In the genomic region with DNA sequence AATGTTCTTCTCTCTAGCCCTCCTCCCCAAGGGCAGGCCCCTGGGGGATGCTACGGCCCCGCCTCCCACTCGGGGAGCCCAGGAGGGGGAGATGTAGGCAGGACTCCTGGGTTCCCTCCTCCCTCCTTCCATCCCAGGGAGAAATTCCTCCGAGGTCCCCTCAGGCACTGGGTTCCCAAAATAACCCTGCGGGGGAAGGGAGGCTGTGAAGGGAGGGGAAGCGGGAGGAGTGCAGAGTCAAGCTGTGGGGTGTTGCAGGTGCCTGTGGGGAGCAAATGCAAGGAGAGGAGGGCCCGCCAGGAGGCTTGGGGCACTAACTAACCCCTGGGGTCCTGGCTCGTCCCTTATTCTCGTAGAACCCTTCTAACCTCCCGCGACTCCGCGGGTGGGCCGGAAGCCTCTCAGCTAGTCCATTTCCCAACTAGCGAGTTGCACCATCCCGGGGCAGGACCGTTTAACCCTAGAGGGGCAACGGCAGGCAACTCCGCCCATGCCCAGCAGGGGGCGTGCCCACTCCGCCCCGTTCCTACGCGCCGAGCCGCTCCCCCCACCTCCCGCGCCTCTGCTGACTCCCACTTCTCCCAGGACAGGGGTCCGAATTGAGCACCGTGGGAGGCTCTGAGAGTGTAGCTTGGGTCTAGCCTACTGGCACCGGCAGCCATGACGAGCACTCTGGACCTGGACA, we compare ENCODE assay signal across 8 mouse cellular contexts. TPM values are rescaled to one million over a fixed set of nuclear protein-coding genes. Genes with fewer than 3 reads are reported as not detected.
DNase-seq lines count a peak whose midpoint lies in the region; ATAC-seq and TF ChIP-seq lines count a peak whose summit lies in the region.

No protein-coding gene starts in this region.

- peak overlapping the region; percentile 100 for H3K4me2 ChIP-seq in heart, embryonic 14.5 days (ENCODE audit: low read length)
- H3K4me2 ChIP-seq in kidney, postnatal 0 days (ENCODE audit: low read length), result peak overlapping the region; percentile 91

- ATAC-seq in heart, embryonic 14.5 days (ENCODE audit: insufficient number of reproducible peaks, insufficient read depth, low FRiP score, low read depth), result peak; percentile 15; the same call in 1 of the 2 replicates
- peak; percentile 44; the same call in 1 of the 2 replicates for ATAC-seq in kidney, postnatal 0 days (replicated peaks; ENCODE audit: low FRiP score, low read depth)

- H3K27ac ChIP-seq in MEL (ENCODE audit: control insufficient read depth, low read depth, low read length), result peak overlapping the region; percentile 57
- peak overlapping the region; percentile 9; the same call in 1 of the 2 replicates for H3K27ac ChIP-seq in forebrain, embryonic 10.5 days
- H3K27ac ChIP-seq in heart, embryonic 14.5 days (replicated peaks in 1 of 2; ENCODE audit: control insufficient read depth in 1 of 2, insufficient read depth in 1 of 2, low read depth in 2 of 2, low read length in 2 of 2), result peak overlapping the region in 1 of 2 experiments; percentile 55; a peak in 1 of 4 replicates
- H3K27ac ChIP-seq in kidney, postnatal 0 days, result peak overlapping the region; percentile 75

- no peaks in the 10 kb centered on the region for H3K27me3 ChIP-seq in MEL (ENCODE audit: control insufficient read depth in 1 of 2, insufficient read depth in 2 of 2, low read length in 2 of 2)
- H3K27me3 ChIP-seq in forebrain, embryonic 10.5 days (ENCODE audit: poor library complexity, severe bottlenecking), result peaks cover 76% of the 10 kb centered on the region
- peaks cover 5% of the 10 kb centered on the region; the same call in 1 of the 2 replicates for H3K27me3 ChIP-seq in heart, embryonic 14.5 days (ENCODE audit: control insufficient read depth, insufficient read depth, low read length)
- no peaks in the 10 kb centered on the region for H3K27me3 ChIP-seq in kidney, postnatal 0 days (ENCODE audit: insufficient read depth, low read length)

- H3K36me3 ChIP-seq in MEL (ENCODE audit: control insufficient read depth in 1 of 2, insufficient read depth in 2 of 2, low read length in 2 of 2), result peaks cover 0 to 4% of the 10 kb centered on the region in 2 experiments; a peak in 2 of 4 replicates
- H3K36me3 ChIP-seq in forebrain, embryonic 10.5 days (replicated peaks), result no peaks in the 10 kb centered on the region
- H3K36me3 ChIP-seq in heart, embryonic 14.5 days (ENCODE audit: control insufficient read depth, insufficient read depth, low read length), result peaks cover 13% of the 10 kb centered on the region
- no peaks in the 10 kb centered on the region for H3K36me3 ChIP-seq in kidney, postnatal 0 days (ENCODE audit: insufficient read depth, low read length)

- no peak for TF ChIP-seq EP300 in MEL (IDR thresholded peaks at IDR 0.05; ENCODE audit: low read depth in 1 of 2, low read length in 2 of 2)

- H3K4me3 ChIP-seq in MEL (ENCODE audit: control insufficient read depth in 1 of 2, insufficient read depth in 1 of 2, low read depth in 2 of 2, low read length in 2 of 2), result peak overlapping the region; percentile 56 to 82
- peak overlapping the region; percentile 49 for H3K4me3 ChIP-seq in forebrain, embryonic 10.5 days
- peak overlapping the region; percentile 61 to 75 for H3K4me3 ChIP-seq in heart, embryonic 14.5 days (ENCODE audit: control insufficient read depth in 1 of 2, insufficient read depth in 1 of 2, low read depth in 1 of 2, low read length in 2 of 2)
- peak overlapping the region; percentile 52 for H3K4me3 ChIP-seq in kidney, postnatal 0 days (replicated peaks; ENCODE audit: low read depth, low read length)

- DNase-seq in MEL (ENCODE audit: low read depth, low spot score), result peak; percentile 87
- DNase-seq in brain, adult 2 months (ENCODE audit: low read depth, low spot score), result peak; percentile 83
- DNase-seq in forebrain, embryonic 10.5 days (ENCODE audit: extremely low spot score, low spot score), result peak; percentile 75
- peak; percentile 88 for DNase-seq in kidney, postnatal 0 days (ENCODE audit: low spot score)
- DNase-seq in lung, postnatal 36 days, result peak; percentile 91
- peak; percentile 74 for DNase-seq in ovary, postnatal 36 days (ENCODE audit: low spot score)
- DNase-seq in urinary bladder, postnatal 10 days (ENCODE audit: low spot score), result peak; percentile 59

- H3K4me1 ChIP-seq in MEL (ENCODE audit: control insufficient read depth in 1 of 2, insufficient read depth in 2 of 2, low read length in 2 of 2), result peaks cover 0 to 22% of the 10 kb centered on the region in 2 experiments; a peak in 3 of 4 replicates
- peaks cover 68% of the 10 kb centered on the region for H3K4me1 ChIP-seq in forebrain, embryonic 10.5 days
- H3K4me1 ChIP-seq in heart, embryonic 14.5 days (ENCODE audit: control insufficient read depth in 2 of 2, insufficient read depth in 2 of 2, low read length in 2 of 2), result peaks cover 19 to 31% of the 10 kb centered on the region in 2 experiments; a peak in 3 of 4 replicates
- peaks cover 32% of the 10 kb centered on the region for H3K4me1 ChIP-seq in kidney, postnatal 0 days (replicated peaks; ENCODE audit: insufficient read depth, low read length)

- peaks cover 2% of the 10 kb centered on the region; the same call in 1 of the 2 replicates for H3K79me2 ChIP-seq in MEL (ENCODE audit: control insufficient read depth, insufficient read depth, low read length, poor library complexity)

- H3K9me3 ChIP-seq in MEL (replicated peaks; ENCODE audit: insufficient read depth, low read length), result no peaks in the 10 kb centered on the region
- H3K9me3 ChIP-seq in forebrain, embryonic 10.5 days, result no peaks in the 10 kb centered on the region
- no peaks in the 10 kb centered on the region for H3K9me3 ChIP-seq in heart, embryonic 14.5 days (ENCODE audit: control insufficient read depth, low read length)
- H3K9me3 ChIP-seq in kidney, postnatal 0 days (replicated peaks; ENCODE audit: low read length), result no peaks in the 10 kb centered on the region

- peak; percentile 68 to 89 (median 70) for TF ChIP-seq CTCF in MEL (IDR thresholded peaks at IDR 0.05 in 2 of 3, conservative IDR thresholded peaks at IDR 0.05 in 1 of 3; ENCODE audit: control insufficient read depth in 1 of 3, insufficient read depth in 1 of 3, low read depth in 2 of 3, low read length in 3 of 3, poor library complexity in 1 of 3, severe bottlenecking in 1 of 3)
- peak; percentile 85 for TF ChIP-seq CTCF in kidney, postnatal 0 days (IDR thresholded peaks at IDR 0.05; ENCODE audit: low read depth)

- under 1% methylated on average over 32 of the region's 32 CpGs for WGBS in forebrain, embryonic 10.5 days
- under 1% methylated on average over 31 of the region's 32 CpGs for WGBS in heart, embryonic 14.5 days
- 0% methylated on average over 31 of the region's 32 CpGs for WGBS in kidney, postnatal 0 days

- peak; percentile 23 for TF ChIP-seq RAD21 in MEL (IDR thresholded peaks at IDR 0.05; ENCODE audit: low read depth, low read length)

- peak overlapping the region; percentile 75 for H3K9ac ChIP-seq in MEL (ENCODE audit: control insufficient read depth, low read depth, low read length, poor library complexity, severe bottlenecking)
- peak overlapping the region; percentile 44 for H3K9ac ChIP-seq in heart, embryonic 14.5 days (ENCODE audit: low read length)
- 0 out of 2 replicates have a peak overlapping the region, but pooled peaks have one; percentile 6 for H3K9ac ChIP-seq in kidney, postnatal 0 days (ENCODE audit: low read depth, low read length)

- TF ChIP-seq POLR2A in MEL (IDR thresholded peaks at IDR 0.05; ENCODE audit: control insufficient read depth in 1 of 2, insufficient read depth in 1 of 2, low read depth in 1 of 2, low read length in 2 of 2, poor library complexity in 1 of 2), result peak in 1 of 2 experiments; percentile 54; a peak in 1 of 4 replicates

TF ChIP-seq in MEL, 35 proteins besides CTCF, POLR2A, EP300 and RAD21 (continues in another document):
- TF ChIP-seq CHD1 (IDR thresholded peaks at IDR 0.05; ENCODE audit: low read depth, low read length) (no peak), TBP (IDR thresholded peaks at IDR 0.05; ENCODE audit: low read depth, low read length) (no peak), UBTF (IDR thresholded peaks at IDR 0.05; ENCODE audit: borderline replicate concordance, insufficient read depth, low read depth, low read length) (no peak), BHLHE40 (IDR thresholded peaks at IDR 0.05; ENCODE audit: borderline replicate concordance, low read depth, low read length) (no peak), POLR2AphosphoS5 (IDR thresholded peaks at IDR 0.05; ENCODE audit: borderline replicate concordance, low read depth, low read length) (no peak)

RNA-seq across cellular contexts. Expression of a gene that starts 2.1 kb away (rescaled TPM):
- total RNA-seq in MEL (2012; rRNA removed), result 176 TPM in 2 replicates
- polyA plus RNA-seq in MEL (2012; ENCODE audit: insufficient read depth in 1 of 2, insufficient read length in 2 of 2, low read depth in 1 of 2, low replicate concordance in 2 of 2, missing spikeins in 1 of 2), result 100 to 1,000 TPM in 1 of 2 experiments, not detected in 1; 233 TPM
- 15.6 and 17.0 TPM in 2 replicates for polyA plus RNA-seq in forebrain, embryonic 10.5 days (2016; fragmentation: Nextera tagmentation; extraction: Ambion mirVana)
- polyA plus RNA-seq in heart, embryonic 14.5 days (2014; fragmentation: Nextera tagmentation; extraction: Ambion mirVana), result 44.8 and 48.9 TPM in 2 replicates
- polyA plus RNA-seq in kidney, postnatal 0 days (2015; fragmentation: Nextera tagmentation; extraction: Ambion mirVana), result 97.5 and 116 TPM in 2 replicates

RNA-seq across cellular contexts. Expression of a gene that starts 17.1 kb away (rescaled TPM):
- 0.62 and 0.73 TPM in 2 replicates for total RNA-seq in MEL (2012; rRNA removed)
- polyA plus RNA-seq in MEL (2012; ENCODE audit: insufficient read depth in 1 of 2, insufficient read length in 2 of 2, low read depth in 1 of 2, low replicate concordance in 2 of 2, missing spikeins in 1 of 2), result 1 to 10 TPM in 1 of 2 experiments, not detected in 1; 3.3 TPM
- 0.83 and 2.0 TPM in 2 replicates for polyA plus RNA-seq in forebrain, embryonic 10.5 days (2016; fragmentation: Nextera tagmentation; extraction: Ambion mirVana)
- 225 and 226 TPM in 2 replicates for polyA plus RNA-seq in heart, embryonic 14.5 days (2014; fragmentation: Nextera tagmentation; extraction: Ambion mirVana)
- polyA plus RNA-seq in kidney, postnatal 0 days (2015; fragmentation: Nextera tagmentation; extraction: Ambion mirVana), result 24.5 and 25.8 TPM in 2 replicates

RNA-seq across cellular contexts. Expression of a gene that starts 17.3 kb away (rescaled TPM):
- 0.07 and 0.39 TPM in 2 replicates for total RNA-seq in MEL (2012; rRNA removed)
- polyA plus RNA-seq in MEL (2012; ENCODE audit: insufficient read depth in 1 of 2, insufficient read length in 2 of 2, low read depth in 1 of 2, low replicate concordance in 2 of 2, missing spikeins in 1 of 2), result under 1 TPM in 1 of 2 experiments, not detected in 1; 0.42 TPM
- polyA plus RNA-seq in forebrain, embryonic 10.5 days (2016; fragmentation: Nextera tagmentation; extraction: Ambion mirVana), result 2.8 and 3.1 TPM in 2 replicates
- polyA plus RNA-seq in heart, embryonic 14.5 days (2014; fragmentation: Nextera tagmentation; extraction: Ambion mirVana), result 0.12 and 0.66 TPM in 2 replicates
- 5.9 and 6.7 TPM in 2 replicates for polyA plus RNA-seq in kidney, postnatal 0 days (2015; fragmentation: Nextera tagmentation; extraction: Ambion mirVana)

RNA-seq across cellular contexts. Expression of a gene that starts 37.8 kb away (rescaled TPM):
- total RNA-seq in MEL (2012; rRNA removed), result 65.7 and 71.9 TPM in 2 replicates
- polyA plus RNA-seq in MEL (2012; ENCODE audit: insufficient read depth in 1 of 2, insufficient read length in 2 of 2, low read depth in 1 of 2, low replicate concordance in 2 of 2, missing spikeins in 1 of 2), result 100 to 1,000 TPM; 211 to 245 TPM
- 201 TPM in 2 replicates for polyA plus RNA-seq in forebrain, embryonic 10.5 days (2016; fragmentation: Nextera tagmentation; extraction: Ambion mirVana)
- 86.9 and 93.1 TPM in 2 replicates for polyA plus RNA-seq in heart, embryonic 14.5 days (2014; fragmentation: Nextera tagmentation; extraction: Ambion mirVana)
- 91.1 and 97.2 TPM in 2 replicates for polyA plus RNA-seq in kidney, postnatal 0 days (2015; fragmentation: Nextera tagmentation; extraction: Ambion mirVana)

Comparison
In these comparisons a context has a peak if more than half of its experiments do, and no peak if none do; other contexts are left out.
1. H3K9ac ChIP-seq: peak in every context shown above with its lines; median percentile 75 in MEL; 44 in heart, embryonic 14.5 days; 6 in kidney, postnatal 0 days.